Mouse (Mus musculus) Patski (cell line): ENCODE data around the gene Zfp422. TPM values are rescaled to one million over a fixed set of nuclear protein-coding genes. Genes with fewer than 3 reads are reported as not detected.

Source experiments
- ATAC-seq: fragments of 100-300 bp; one replicate; pipeline ENCODE4 v1.8.0; 2021
- CTCF ChIA-PET: fragments of 350-600 bp; sonication (Branson Sonifier 250); formaldehyde crosslinking; loops from one replicate; lab custom pipeline; 2022; ENCODE audit warnings: inconsistent platforms; lab: Charles Lee
- POLR2A ChIA-PET: fragments of 350-600 bp; sonication (Branson Sonifier 250); formaldehyde crosslinking; loops from one replicate; lab custom pipeline; 2022; ENCODE audit warnings: antibody characterized with exemption, inconsistent platforms; lab: Charles Lee
- DNase-seq: peaks from one replicate; pipeline ENCODE4 v3.0.0-alpha.2; 2011; ENCODE audit warnings: low read depth, low spot score
- H3K27me3 ChIP-seq: fragments of 371-371 bp; one replicate; pipeline ENCODE4 v1.5.1; 2021
- CTCF ChIP-seq: fragments of 100-300 bp; IDR thresholded peaks from one replicate; pipeline ENCODE4 v1.5.1; 2021
- in situ Hi-C: fragments of 300-500 bp; cut with MboI; formaldehyde crosslinking; loops from 3 replicates; pipeline ENCODE4 v1.11.1; 2018; ENCODE audit warnings: low pct_unique_long_range_greater_than_20kb, mixed read lengths
- polyA plus RNA-seq: library from polyadenylated mRNA; unstranded; gene quantifications from one replicate; pipeline ENCODE4 v1.2.3, GENCODE M21; 2021

Zfp422 gene
- polyA plus RNA-seq, 1 experiment from 2014 or later: 43.7 TPM

- no peak for ATAC-seq
- no peak for DNase-seq
- H3K27me3 ChIP-seq: no peaks in the 10 kb centered on the region
- in situ Hi-C loops: no loop called here
- POLR2A ChIA-PET: no interaction called here
- no peak for TF ChIP-seq CTCF
- CTCF ChIA-PET: interaction anchor here (0.8 to 1.2 kb wide), 2 partner anchors 31 to 34 kb away, joined by 3 read pairs; no protein-coding TSS in a partner anchor
Measured at GRCm38 (mm10) chr6:116668682-116669470, 40.1 kb upstream of the Zfp422 start.

- POLR2A ChIA-PET: no interaction called here
- in situ Hi-C loops: no loop called here
Measured at GRCm38 (mm10) chr6:116667382-116667781, 38.6 kb upstream of the Zfp422 start.

GRCm38 (mm10) chr6:116666892-116667291 is 38.1 kb upstream of the Zfp422 start:
- no peak for TF ChIP-seq CTCF
- ChIA-PET CTCF (interaction anchor here (0.9 to 1.3 kb wide), 2 partner anchors 13 to 14 kb away, joined by 3 read pairs; no protein-coding TSS in a partner anchor), POLR2A (no interaction called here)
- H3K27me3 ChIP-seq: no peaks in the 10 kb centered on the region
- ATAC-seq (no peak), DNase-seq (no peak)
- in situ Hi-C loops: no loop called here

More at GRCm38 (mm10) chr6:116667382-116667781, 38.6 kb upstream of the Zfp422 start:
- no peak for TF ChIP-seq CTCF
- CTCF ChIA-PET: interaction anchor here (0.9 to 1.3 kb wide), 2 partner anchors 14 kb away, joined by 3 read pairs; no protein-coding TSS in a partner anchor
- H3K27me3 ChIP-seq: no peaks in the 10 kb centered on the region
- no peak for DNase-seq
- ATAC-seq: no peak

GRCm38 (mm10) chr6:116666085-116666750 is 37.4 kb upstream of the Zfp422 start:
- no peak for TF ChIP-seq CTCF
- DNase-seq (no peak), ATAC-seq (no peak)
- POLR2A ChIA-PET: no interaction called here
- H3K27me3 ChIP-seq: no peaks in the 10 kb centered on the region
- in situ Hi-C loops: no loop called here
- CTCF ChIA-PET: interaction anchor here (1.3 kb wide), 1 partner anchor 15 kb away, joined by 3 read pairs; no protein-coding TSS in a partner anchor

GRCm38 (mm10) chr6:116664830-116665229 is 36.0 kb upstream of the Zfp422 start:
- CTCF ChIA-PET: interaction anchor here (1.0 kb wide), 1 partner anchor 28 kb away, joined by 3 read pairs; no protein-coding TSS in a partner anchor
- H3K27me3 ChIP-seq: no peaks in the 10 kb centered on the region
- TF ChIP-seq CTCF: no peak
- POLR2A ChIA-PET: no interaction called here
- ATAC-seq (no peak), DNase-seq (no peak)
- in situ Hi-C loops: no loop called here

- ATAC-seq (no peak), DNase-seq (no peak)
- ChIA-PET CTCF (interaction anchor here (1.0 kb wide), 1 partner anchor 29 kb away, joined by 3 read pairs; no protein-coding TSS in a partner anchor), POLR2A (no interaction called here)
- TF ChIP-seq CTCF: no peak
- in situ Hi-C loops: no loop called here
- no peaks in the 10 kb centered on the region for H3K27me3 ChIP-seq
Measured at GRCm38 (mm10) chr6:116664031-116664430, 35.2 kb upstream of the Zfp422 start.

- H3K27me3 ChIP-seq: no peaks in the 10 kb centered on the region
- TF ChIP-seq CTCF: no peak
- no peak for ATAC-seq
- POLR2A ChIA-PET: no interaction called here
- no peak for DNase-seq
- in situ Hi-C loops: no loop called here
- CTCF ChIA-PET: interaction anchor here (1.3 kb wide), 1 partner anchor 10 kb away, joined by 3 read pairs; no protein-coding TSS in a partner anchor
Measured at GRCm38 (mm10) chr6:116663364-116663763, 34.6 kb upstream of the Zfp422 start.

GRCm38 (mm10) chr6:116653684-116654454 is 25.1 kb upstream of the Zfp422 start:
- ChIA-PET POLR2A (no interaction called here), CTCF (interaction anchor here (0.7 to 6.0 kb wide), 13 partner anchors 8 to 1175 kb away, joined by 3 to 62 read pairs (median 3); no protein-coding TSS in a partner anchor)
- DNase-seq: no peak
- no peak for ATAC-seq
- H3K27me3 ChIP-seq: no peaks in the 10 kb centered on the region
- in situ Hi-C loops: loop anchor here (5.0 kb wide), 4 partner anchors 43 to 1173 kb away; no protein-coding TSS in a partner anchor
- no peak for TF ChIP-seq CTCF

- no peak for DNase-seq
Measured at GRCm38 (mm10) chr6:116653191-116653590, 24.4 kb upstream of the Zfp422 start.

More at GRCm38 (mm10) chr6:116653191-116653590, 24.4 kb upstream of the Zfp422 start:
- no peaks in the 10 kb centered on the region for H3K27me3 ChIP-seq
- POLR2A ChIA-PET: no interaction called here
- in situ Hi-C loops: loop anchor here (5.0 kb wide), 4 partner anchors 44 to 1174 kb away; no protein-coding TSS in a partner anchor
- no peak for TF ChIP-seq CTCF
- ATAC-seq: no peak
- CTCF ChIA-PET: interaction anchor here (0.9 to 6.0 kb wide), 6 partner anchors 14 to 1175 kb away, joined by 3 to 62 read pairs (median 3); no protein-coding TSS in a partner anchor
